Mouse (Mus musculus): Measurements from ENCODE around the gene Lsmem1.

Lsmem1 gene

DNA sequence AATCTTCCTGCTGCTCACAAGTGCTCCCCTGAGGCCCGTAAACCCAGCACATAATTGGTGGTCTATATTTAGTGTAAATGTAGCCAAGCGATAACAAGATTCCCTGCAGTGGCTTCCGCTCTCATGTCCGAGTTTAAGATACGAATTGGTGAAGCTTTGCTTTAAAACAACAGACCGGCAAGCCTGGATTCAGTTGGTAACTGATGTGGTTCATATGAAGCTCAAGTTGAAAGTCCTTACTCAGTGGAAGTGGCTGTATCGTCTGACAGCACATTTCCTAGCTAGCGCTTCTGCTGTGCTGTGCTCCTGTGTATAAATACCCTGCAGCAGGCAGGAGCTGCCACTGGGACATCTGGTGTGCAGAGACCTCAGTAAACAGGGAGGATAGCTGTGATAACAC is at the start of gene Lsmem1:
TSS of gene Lsmem1 (minus strand) at position 189 of the 400 bp plus-strand sequence.
- ChIA-PET POLR2A (interaction anchor here (0.5 to 16.1 kb wide), 10 partner anchors 10 to 723 kb away, joined by 3 to 460 read pairs (median 5); no protein-coding TSS in a partner anchor), CTCF (interaction anchor here in 3 of 4 experiments (0.6 to 1.7 kb wide), 11 partner anchors 10 to 481 kb away, joined by 3 to 11 read pairs (median 4); no protein-coding TSS in a partner anchor)

DNA sequence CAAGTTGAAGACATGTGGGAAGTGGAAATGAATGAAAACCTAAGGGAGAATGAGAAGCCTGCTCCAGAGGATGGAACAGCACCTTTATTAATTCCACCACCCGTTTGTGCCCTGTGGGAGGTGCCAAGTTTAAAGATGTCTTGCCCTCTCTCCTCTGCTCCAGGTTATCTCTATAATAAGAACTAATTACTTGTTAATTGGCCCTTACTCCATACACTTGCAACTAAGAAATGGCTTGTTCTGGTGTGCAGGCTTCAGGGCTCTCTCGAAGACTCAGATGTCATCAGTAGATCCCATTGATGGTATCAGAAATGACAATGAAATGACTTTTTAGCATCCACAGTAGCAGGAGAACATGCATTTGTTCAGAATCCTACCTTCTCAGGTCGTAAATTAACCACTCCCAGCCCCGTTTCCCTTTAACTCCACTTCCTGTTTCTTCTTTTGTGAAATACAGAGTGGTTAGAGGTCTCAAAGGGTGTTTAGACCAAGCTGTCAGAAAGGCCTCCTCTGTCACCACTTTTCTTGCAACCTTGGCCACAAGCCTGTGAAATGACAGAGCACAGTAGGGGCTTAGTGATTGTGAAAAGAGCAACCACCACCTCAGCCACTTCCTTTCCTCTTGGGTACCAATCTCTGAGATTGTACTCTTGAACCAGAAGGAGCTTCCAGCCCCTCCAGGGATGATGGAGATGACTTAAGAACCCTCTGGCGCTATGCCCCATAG is 49.3 kb upstream of the Lsmem1 start, which contains the start of gene Ifrd1:
TSS of gene Ifrd1 (minus strand) at position 51 of the 727 bp plus-strand sequence.
- ChIA-PET POLR2A (interaction anchor here (0.5 to 12.1 kb wide), 12 partner anchors 8 to 978 kb away, joined by 3 to 162 read pairs (median 4); no protein-coding TSS in a partner anchor), CTCF (interaction anchor here in 1 of 4 experiments (1.1 kb wide), 1 partner anchor 9 kb away, joined by 3 read pairs; no protein-coding TSS in a partner anchor)

DNA sequence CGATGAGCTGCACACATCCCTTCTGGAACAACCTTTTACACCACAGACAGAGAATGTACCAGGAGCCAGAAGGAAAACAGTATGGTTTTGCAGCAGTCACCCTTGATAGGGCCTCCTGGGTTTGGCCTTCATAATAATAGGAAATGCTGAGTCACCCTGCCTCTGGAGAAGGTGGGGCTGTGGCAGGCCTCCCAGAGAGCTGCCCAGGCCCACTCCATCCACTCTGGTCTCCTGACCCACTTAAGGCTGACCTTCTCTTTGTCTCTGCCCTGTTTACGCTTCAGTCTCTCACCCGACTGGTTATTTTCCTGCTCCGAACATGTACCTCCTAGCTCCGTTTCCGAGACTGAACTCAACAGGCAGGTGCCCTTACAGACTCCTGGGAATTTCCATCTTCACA is 48.7 kb upstream of the Lsmem1 start:
- CTCF ChIA-PET, result interaction anchor here in 3 of 4 experiments (0.6 to 0.7 kb wide), 3 partner anchors 10 to 568 kb away, joined by 3 to 4 read pairs (median 3); no protein-coding TSS in a partner anchor
- POLR2A ChIA-PET, result interaction anchor here (0.5 to 12.1 kb wide), 13 partner anchors 8 to 978 kb away, joined by 3 to 162 read pairs (median 5); no protein-coding TSS in a partner anchor

DNA sequence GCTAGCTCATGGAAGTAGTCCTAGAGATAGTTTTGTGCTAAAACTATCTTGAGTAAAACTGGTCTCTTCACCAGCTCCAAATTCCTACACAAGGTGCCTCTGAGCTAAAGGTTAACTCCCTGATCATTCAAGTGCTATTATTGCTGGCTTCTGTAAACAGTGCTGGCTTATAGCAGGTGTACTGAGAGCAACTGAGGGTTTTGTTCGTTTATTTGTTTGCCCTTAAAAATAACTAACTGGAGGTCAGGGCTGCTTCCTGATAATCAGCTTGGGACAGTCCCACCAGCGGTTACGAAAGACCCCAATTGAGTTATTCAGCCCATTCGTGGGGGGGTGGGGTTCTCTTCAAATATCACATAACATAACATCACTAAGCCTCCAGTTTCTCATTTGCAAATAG is 48.1 kb upstream of the Lsmem1 start:
- ChIA-PET CTCF (interaction anchor here in 2 of 4 experiments (0.6 to 0.7 kb wide), 2 partner anchors 10 to 278 kb away, joined by 3 read pairs; no protein-coding TSS in a partner anchor), POLR2A (interaction anchor here (0.6 to 12.1 kb wide), 13 partner anchors 9 to 406 kb away, joined by 3 to 162 read pairs (median 4); partner anchors contain the start of genes Dock4 (in 1 of the 4) and Zfp277 (in 1 of the 4))

DNA sequence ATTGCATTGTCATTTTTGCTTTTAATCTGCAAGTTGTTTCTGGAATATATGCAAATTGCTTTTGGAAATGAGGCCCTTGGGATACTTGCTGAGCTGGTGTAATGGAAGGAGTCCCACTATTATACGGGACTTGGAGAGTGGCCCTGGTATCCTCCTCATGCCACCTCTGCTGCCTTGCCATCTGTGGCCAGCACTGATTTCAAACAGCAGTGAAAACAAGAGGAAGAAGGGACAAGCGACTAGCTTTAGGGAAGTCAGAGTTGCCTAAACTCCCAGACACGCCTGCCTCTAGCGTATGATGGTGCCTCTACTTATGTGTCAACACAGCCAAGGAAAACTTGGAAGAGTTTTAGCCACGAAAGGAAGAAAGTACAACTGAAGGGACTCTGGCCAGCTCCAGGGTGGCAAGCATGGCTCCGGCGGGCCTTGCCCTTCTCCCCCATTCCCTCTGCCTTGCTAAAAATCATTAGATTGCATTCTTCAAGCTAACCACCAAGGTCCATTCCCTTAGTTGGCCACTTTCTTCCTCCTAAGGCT is 46.2 kb upstream of the Lsmem1 start:
- ChIA-PET CTCF (interaction anchor here in 1 of 4 experiments (0.7 kb wide), 1 partner anchor 540 kb away, joined by 3 read pairs; no protein-coding TSS in a partner anchor), POLR2A (interaction anchor here in 2 of 4 experiments (1.0 to 12.1 kb wide), 3 partner anchors 13 to 23 kb away, joined by 5 to 162 read pairs (median 7); no protein-coding TSS in a partner anchor)

DNA sequence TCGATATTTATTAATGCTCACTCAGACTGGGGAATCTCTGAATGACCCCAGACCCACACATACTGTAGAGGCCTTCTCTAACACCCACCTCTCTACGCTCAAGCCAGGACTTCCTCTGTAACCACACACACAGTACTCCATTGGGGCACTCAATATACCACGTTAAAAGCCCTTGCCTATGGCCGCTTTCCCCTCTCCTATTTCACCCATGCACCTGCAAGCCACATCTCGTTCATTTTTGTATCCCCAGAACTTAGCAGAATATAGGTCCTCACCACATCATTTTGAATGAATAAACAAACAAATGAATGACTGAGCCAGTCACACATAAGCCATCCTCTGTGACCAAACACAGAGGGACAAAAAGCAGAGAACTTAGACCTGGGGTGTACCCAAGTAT is 45.6 kb upstream of the Lsmem1 start:
- ChIA-PET POLR2A (interaction anchor here in 2 of 4 experiments (1.0 to 12.1 kb wide), 2 partner anchors 21 to 23 kb away, joined by 7 to 162 read pairs; no protein-coding TSS in a partner anchor), CTCF (no interaction called here)

DNA sequence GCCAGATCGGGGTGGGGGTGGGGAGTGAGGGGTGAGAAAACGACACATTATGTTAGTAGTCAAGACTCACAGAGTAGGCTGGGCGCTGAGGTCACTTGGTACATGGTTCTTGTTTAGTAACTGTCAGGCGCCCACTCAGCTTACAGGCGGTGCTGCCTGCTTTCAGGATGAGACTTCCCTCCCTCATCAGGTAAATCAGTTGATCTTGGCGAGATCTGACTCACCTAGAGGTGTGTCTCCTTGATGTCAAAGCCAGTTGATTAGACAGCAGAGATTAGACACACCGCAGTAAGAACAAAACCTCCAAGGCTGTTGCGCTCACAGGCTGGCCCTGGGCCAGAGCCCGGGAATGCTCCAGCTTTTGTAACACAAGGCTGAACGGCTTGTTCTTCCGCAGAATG is 44.5 kb upstream of the Lsmem1 start:
- ChIA-PET POLR2A (interaction anchor here in 3 of 4 experiments (0.6 to 12.1 kb wide), 4 partner anchors 20 to 1074 kb away, joined by 4 to 162 read pairs (median 26); no protein-coding TSS in a partner anchor), CTCF (no interaction called here)

DNA sequence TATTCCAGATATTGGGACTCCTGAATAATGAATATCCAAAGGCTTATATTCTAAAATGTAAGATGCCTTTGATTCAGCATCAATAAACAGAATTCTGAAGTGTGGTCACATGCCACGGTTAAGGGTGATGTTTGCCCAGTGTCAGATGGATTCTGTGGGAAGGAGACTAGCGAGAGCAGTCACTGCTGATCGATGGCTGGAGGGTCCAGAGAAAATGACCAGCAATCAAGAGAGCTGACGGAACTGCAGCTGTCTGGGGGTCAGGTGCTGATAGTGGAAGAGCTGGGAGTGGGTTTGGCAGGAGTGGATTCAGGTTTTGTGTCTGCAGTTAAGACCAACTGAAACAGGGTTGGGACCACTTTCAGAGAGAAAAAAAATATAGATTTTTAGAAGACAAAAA is 44.0 kb upstream of the Lsmem1 start:
- POLR2A ChIA-PET, result interaction anchor here in 3 of 4 experiments (0.6 to 12.1 kb wide), 5 partner anchors 13 to 1075 kb away, joined by 4 to 162 read pairs (median 13); no protein-coding TSS in a partner anchor
- CTCF ChIA-PET, result no interaction called here

DNA sequence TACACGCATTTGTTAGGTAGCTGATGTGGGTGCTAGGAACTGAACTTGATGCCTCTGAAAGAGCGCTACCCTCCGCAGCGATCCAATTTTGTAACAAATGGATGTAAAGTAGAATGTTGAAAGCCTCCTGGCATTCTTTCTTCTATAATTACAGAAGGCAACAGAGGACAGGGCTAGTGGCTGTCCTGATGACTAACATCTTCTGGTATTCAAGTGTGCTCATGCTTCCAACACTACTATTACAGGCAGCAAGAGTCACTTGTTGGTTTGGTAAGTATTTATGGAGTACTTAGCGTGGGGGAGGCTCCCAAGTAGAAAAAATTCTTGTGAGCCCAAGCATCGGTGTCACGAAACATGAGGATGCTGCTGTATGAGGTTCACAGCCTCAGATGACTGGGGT is 39.9 kb upstream of the Lsmem1 start:
- POLR2A ChIA-PET, result interaction anchor here in 1 of 4 experiments (12.1 kb wide), 1 partner anchor 16 kb away, joined by 162 read pairs; no protein-coding TSS in a partner anchor

DNA sequence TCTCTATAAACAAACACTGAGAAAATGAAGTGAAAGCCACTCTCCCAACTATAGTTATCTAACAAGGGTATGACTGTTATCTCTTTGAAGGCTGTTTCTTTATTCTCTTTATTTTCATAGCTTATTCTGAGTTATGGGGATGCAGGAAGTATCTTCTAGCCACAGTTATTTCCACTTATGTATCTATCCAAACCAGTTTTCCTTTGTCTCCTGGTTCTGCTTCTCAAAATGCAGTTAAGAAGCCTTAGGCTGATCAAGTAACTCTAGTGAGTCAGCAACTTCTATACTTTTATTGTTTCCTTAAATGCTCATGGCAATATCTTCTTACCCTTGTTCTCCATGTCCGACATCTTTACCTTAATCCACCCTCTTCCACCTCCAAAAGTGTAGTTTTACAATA is 32.9 kb upstream of the Lsmem1 start:
- POLR2A ChIA-PET, result interaction anchor here in 1 of 4 experiments (1.0 kb wide), 1 partner anchor 9 kb away, joined by 4 read pairs; no protein-coding TSS in a partner anchor
- CTCF ChIA-PET, result no interaction called here

More for the DNA sequence above, 39.9 kb upstream of the Lsmem1 start:
- CTCF ChIA-PET, result no interaction called here

DNA sequence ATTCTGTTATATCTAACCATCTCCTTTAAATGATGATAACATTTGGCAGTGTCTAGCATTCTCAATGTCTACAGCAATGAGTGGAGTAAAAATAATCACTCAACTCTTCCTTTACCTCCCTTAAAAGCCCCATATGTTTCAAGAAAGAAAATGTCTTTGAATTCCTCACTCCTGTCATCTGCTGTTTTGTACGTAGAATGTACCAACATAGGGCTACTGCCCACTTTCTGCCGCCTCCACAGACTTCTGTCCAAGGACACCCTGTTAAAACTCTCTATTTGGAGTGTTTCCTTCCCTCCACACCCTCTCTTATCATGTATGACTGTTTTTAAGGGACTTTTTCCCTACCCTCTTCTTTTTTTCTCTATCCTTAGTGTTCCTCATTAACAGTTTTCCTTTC is 32.3 kb upstream of the Lsmem1 start:
- POLR2A ChIA-PET, result interaction anchor here in 2 of 4 experiments (1.0 to 1.4 kb wide), 2 partner anchors 8 to 9 kb away, joined by 4 to 6 read pairs; no protein-coding TSS in a partner anchor
- CTCF ChIA-PET, result no interaction called here

DNA sequence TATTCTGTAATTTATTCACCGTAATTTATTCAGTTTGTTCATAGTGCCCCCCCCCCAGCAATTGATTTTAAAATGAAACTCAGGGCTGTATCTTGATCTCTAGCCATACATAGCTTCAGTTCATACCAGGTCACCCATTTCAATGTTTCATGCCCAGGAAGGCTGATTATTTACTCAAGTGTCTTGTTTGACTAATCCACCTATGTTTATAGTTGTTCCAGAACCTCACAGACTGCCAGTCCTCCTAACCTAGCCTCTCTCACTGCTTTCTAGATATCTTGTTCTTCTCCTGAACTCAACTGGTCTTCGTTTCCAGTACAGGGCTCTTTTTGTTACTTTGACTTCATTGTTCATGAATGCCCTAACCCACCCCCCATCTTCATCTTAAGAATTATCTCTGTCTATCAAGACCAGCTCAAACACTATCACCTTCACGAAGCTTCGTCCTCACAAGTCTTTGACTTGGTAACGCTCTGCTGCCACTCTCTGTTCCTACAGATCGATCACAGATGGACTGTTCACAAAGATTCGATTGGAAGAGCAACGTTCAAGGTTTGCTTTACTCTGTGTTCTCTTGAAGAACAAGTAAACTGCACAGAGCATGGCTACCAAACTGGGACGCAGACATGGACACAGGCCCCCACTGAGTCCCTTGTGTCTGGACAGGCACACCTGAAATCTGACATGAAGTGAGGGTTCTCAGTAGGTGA is 25.0 kb upstream of the Lsmem1 start:
- POLR2A ChIA-PET, result interaction anchor here (0.6 to 12.9 kb wide), 31 partner anchors 7 to 1445 kb away, joined by 3 to 460 read pairs (median 9); partner anchors contain the start of genes Ifrd1 (in 3 of the 4), Dock4 (in 1 of the 4), Etv1 (in 1 of the 4) and Lsmem1 (in 1 of the 4)

DNA sequence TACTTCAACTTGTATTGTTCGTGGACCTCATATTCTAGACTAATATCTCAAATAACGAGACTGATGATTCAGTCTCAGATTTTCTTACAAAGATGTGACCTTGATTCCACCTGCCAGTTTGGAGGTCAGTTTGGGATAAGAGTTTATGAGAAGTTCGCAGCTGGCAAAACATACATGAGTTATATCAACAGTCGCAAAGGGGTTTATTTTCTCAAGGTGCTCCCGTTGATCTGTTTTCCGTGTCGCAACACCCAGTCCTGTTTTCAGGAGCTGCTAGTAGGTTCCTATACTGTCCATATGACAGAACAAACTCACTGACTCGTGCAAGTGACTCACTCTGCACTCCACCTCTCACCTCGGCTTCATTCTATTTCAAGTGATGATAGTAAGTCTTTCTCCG is 24.4 kb upstream of the Lsmem1 start:
- POLR2A ChIA-PET, result interaction anchor here (0.5 to 12.9 kb wide), 97 partner anchors 8 to 1445 kb away, joined by 3 to 460 read pairs (median 5); partner anchors contain the start of genes Dock4 (in 3 of the 4), Ifrd1 (in 3 of the 4), Zfp277 (in 3 of the 4) and Lsmem1 (in 2 of the 4)
- CTCF ChIA-PET, result interaction anchor here in 2 of 4 experiments (0.6 to 1.1 kb wide), 3 partner anchors 24 to 356 kb away, joined by 3 to 4 read pairs (median 3); no protein-coding TSS in a partner anchor

More for the DNA sequence above, 25.0 kb upstream of the Lsmem1 start:
- CTCF ChIA-PET, result interaction anchor here in 1 of 4 experiments (0.7 kb wide), 1 partner anchor 24 kb away, joined by 12 read pairs; no protein-coding TSS in a partner anchor

DNA sequence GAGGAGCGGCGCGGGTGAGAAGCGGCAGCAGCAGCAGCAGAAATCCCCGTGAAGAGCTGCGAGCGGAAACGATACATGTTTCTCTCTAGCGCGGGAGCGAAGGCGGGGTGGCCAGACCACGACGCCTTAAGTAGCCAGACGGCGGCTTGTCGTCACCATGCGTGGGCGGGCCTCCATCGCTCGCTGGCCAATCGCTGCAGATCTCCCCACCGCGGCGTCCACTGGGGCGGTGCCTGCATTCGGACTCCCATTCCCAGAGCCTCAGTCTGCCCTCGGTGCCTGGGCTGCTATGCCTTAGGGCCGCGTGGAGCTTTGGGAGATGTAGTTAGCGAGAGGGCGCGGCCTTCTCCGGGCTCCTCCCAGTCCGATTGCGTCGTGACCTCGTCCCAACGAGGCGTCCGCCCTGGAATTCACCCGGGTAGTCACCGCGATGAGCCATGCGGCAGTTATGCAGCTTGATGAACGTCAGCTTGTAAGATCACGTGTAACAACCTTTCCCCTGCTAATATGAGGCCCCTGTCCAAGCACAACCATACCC is 23.9 kb upstream of the Lsmem1 start:
- POLR2A ChIA-PET, result interaction anchor here (0.5 to 12.9 kb wide), 138 partner anchors 7 to 1858 kb away, joined by 3 to 460 read pairs (median 4); partner anchors contain the start of genes Dock4 (in 3 of the 4), Ifrd1 (in 3 of the 4), Zfp277 (in 3 of the 4) and Immp2l (in 2 of the 4)
- CTCF ChIA-PET, result interaction anchor here in 3 of 4 experiments (0.6 to 2.3 kb wide), 6 partner anchors 15 to 357 kb away, joined by 3 to 7 read pairs (median 4); partner anchors contain the start of gene Lsmem1 (in 1 of the 3)

DNA sequence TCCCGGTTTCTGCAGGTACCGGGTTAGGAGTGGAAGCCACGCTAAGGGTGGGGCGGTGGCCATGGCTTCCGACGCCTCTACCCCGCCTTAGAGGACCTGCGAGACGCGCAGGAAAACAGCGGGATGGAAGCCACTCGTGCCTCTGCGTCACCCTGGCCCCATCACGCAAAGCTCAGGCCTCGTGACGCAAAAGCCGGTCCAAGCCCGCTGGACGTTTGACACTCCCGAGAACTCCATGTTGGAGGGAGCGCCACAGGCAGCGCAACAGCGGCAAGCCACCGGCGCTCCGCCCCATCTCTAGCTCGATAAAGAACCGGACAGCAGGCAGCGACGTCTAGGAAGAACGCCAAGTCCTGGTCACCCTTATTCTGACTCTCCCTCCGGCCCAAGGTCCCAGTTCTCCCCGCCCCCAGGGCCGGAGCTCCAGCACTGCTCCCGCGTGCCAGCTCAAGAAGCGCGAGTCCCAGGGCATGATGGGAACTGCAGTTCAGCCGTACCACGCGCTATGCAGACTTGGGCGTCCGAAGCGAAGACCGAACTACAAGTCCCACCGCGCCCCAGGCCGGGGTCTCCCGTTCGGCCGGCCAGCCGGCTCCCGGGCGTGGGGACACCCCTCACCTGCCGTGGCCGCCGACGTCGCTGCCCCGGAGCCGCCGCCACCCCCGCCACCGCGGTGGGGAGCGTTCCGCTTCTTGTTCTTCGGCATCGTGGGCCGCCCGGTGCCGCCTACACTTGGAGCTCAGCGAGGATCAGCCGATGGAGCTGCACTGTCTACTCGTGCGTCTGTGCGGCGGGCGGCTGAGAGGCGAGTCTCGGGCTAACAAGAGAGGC is 23.2 kb upstream of the Lsmem1 start:
- ChIA-PET CTCF (interaction anchor here in 3 of 4 experiments (0.6 to 2.3 kb wide), 6 partner anchors 14 to 35 kb away, joined by 3 to 7 read pairs (median 4); partner anchors contain the start of gene Lsmem1 (in 2 of the 3)), POLR2A (interaction anchor here (0.6 to 12.9 kb wide), 146 partner anchors 8 to 1858 kb away, joined by 3 to 460 read pairs (median 4); partner anchors contain the start of genes Dock4 (in 3 of the 4), Ifrd1 (in 3 of the 4), Zfp277 (in 3 of the 4) and Etv1 (in 2 of the 4))

DNA sequence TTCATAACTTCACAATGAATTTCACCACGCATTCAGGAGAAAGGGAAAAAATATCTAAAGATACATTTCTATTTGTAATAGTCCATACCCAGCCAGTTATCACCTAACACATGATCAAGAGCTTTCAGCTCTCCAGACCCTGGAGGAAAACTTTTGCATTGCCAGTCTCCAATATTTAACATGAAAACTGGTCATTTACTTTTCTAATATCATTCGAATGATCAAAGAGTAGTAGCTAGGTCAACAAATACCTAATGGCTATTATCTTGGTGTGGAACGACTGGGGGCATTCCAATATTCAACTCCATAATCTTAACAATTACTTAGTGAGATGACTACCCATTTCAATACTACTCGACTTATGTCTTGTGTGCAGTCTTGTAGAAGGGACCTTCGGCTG is 22.3 kb upstream of the Lsmem1 start:
- ChIA-PET CTCF (interaction anchor here in 1 of 4 experiments (2.3 kb wide), 1 partner anchor 22 kb away, joined by 6 read pairs; no protein-coding TSS in a partner anchor), POLR2A (interaction anchor here in 3 of 4 experiments (0.5 to 12.9 kb wide), 48 partner anchors 8 to 1165 kb away, joined by 3 to 460 read pairs (median 7); partner anchors contain the start of genes Ifrd1 (in 2 of the 3), Lsmem1 (in 2 of the 3), Dock4 (in 1 of the 3) and Immp2l (in 1 of the 3))

Data from embryonic stem cell, embryonic (primary cell).